Mouse (Mus musculus) lung, postnatal 0 days (tissue): ENCODE measurements at regions not wholly inside any gene's neighbourhood (a gene's known extent, or its start where the extent isn't known, plus 50 kb on each side); places are given as distances from the start of the nearest gene placed in this dataset.

Source experiments
- ATAC-seq: fragments of 200-750 bp; cut with Nextera tagmentation; 2 replicates; pipeline ENCODE4 v1.8.0; 2017; ENCODE audit warnings: moderate library complexity
- DNase-seq: peaks from one replicate; pipeline ENCODE4 v3.0.0-alpha.2; 2016; ENCODE audit warnings: low spot score
- H3K27ac ChIP-seq: fragments of 300-500 bp; sonication (generic); 2 replicates; pipeline ENCODE4 v1.5.1; 2014; ENCODE audit warnings: antibody characterized with exemption, mild to moderate bottlenecking, low read length, mixed read lengths
- H3K27me3 ChIP-seq: fragments of 300-500 bp; sonication (generic); replicated peaks from 2 replicates; pipeline ENCODE4 v1.6.1; 2014; ENCODE audit warnings: low read length, mixed read lengths; ENCODE audit not compliant: insufficient read depth
- H3K36me3 ChIP-seq: fragments of 300-500 bp; sonication (generic); 2 replicates; pipeline ENCODE4 v1.6.1; 2014; ENCODE audit warnings: low read length, mixed read lengths; ENCODE audit not compliant: insufficient read depth
- H3K4me1 ChIP-seq: fragments of 300-500 bp; sonication (generic); 2 replicates; pipeline ENCODE4 v1.6.1; 2014; ENCODE audit warnings: antibody characterized with exemption, low read depth, low read length, mixed read lengths; ENCODE audit not compliant: insufficient read depth
- H3K4me2 ChIP-seq: fragments of 300-500 bp; sonication (generic); replicated peaks from 2 replicates; pipeline ENCODE4 v1.6.1; 2014; ENCODE audit warnings: low read depth, mild to moderate bottlenecking, low read length, moderate library complexity, mixed read lengths
- H3K4me3 ChIP-seq: fragments of 300-500 bp; sonication (generic); 2 replicates; pipeline ENCODE4 v1.5.1; 2014; ENCODE audit warnings: low read depth, low read length
- H3K9ac ChIP-seq: fragments of 300-500 bp; sonication (generic); replicated peaks from 2 replicates; pipeline ENCODE4 v1.6.1; 2014; ENCODE audit warnings: low read depth, mild to moderate bottlenecking
- H3K9me3 ChIP-seq: fragments of 300-500 bp; sonication (generic); 2 replicates; pipeline ENCODE4 v1.6.1; 2016; ENCODE audit warnings: low read length, mixed read lengths
- CTCF ChIP-seq: IDR thresholded peaks from 2 replicates; pipeline ENCODE4 v1.5.1; 2016; ENCODE audit warnings: antibody characterized with exemption, mild to moderate bottlenecking
- EP300 ChIP-seq: IDR thresholded peaks from 2 replicates; pipeline ENCODE4 v1.6.1; 2016; ENCODE audit warnings: antibody characterized with exemption, mild to moderate bottlenecking, control low read depth
- WGBS: fragments of 180-500 bp; shearing (Covaris S2); extraction: QIAGEN DNeasy Blood & Tissue Kit; methylation state at CpG from one replicate; pipeline ENCODE4 v1.1.7; 2014; 5-methylcytosine and 5-hydroxymethylcytosine counted together

DNA sequence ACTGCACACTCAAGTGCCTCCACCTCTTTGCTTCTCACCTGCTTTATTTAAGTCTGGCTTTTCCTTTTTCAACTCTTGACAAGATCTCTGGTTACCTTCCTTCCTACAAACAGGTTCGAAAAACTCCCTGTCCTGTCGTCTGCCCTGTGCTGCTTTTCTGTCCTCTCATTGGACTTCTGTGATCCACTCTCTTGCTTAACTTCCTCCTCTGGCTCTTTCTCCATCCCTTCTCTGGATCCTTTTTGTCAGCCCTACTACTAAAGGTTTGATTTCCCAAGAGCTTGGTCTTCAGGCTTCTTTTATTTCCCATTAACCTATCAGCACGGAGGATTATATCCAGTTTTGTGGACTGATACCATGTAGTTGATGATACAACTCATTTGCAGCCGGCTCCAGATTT lies 149.8 kb downstream of the Satb1 start:
- WGBS, result 82% methylated on average over 4 of the region's 4 CpGs
- TF ChIP-seq CTCF, result no peak
- no peak for TF ChIP-seq EP300
- DNase-seq, result no peak
- Histone ChIP-seq H3K4me1 (no peaks in the 10 kb centered on the region), H3K36me3 (no peaks in the 10 kb centered on the region), H3K9me3 (no peaks in the 10 kb centered on the region), H3K27ac (no peak overlapping the region), H3K4me3 (no peak overlapping the region), H3K27me3 (no peaks in the 10 kb centered on the region), H3K9ac (no peak overlapping the region), H3K4me2 (no peak overlapping the region)
- ATAC-seq, result no peak

DNA sequence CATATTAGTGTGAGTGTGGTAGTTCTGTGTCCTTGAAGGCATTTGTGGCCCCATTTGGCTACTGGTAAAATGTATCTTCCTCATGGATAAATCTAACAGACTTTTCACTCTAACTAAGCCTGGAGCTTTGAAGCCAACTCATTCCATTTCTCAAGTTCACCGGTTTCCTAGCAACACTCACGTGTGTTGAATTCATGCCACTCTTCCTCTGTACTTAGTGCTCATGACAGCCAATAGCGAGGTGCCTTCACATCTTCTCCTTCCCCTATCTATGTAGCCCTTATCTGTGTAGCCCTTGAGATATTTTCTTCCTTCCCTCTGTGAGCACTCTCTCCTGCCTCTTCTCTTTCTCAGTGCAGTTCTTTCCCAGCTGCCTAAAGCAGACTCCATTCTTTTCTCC lies 150.7 kb downstream of the Satb1 start:
- no peaks in the 10 kb centered on the region for H3K4me1 ChIP-seq
- no peak overlapping the region for H3K27ac ChIP-seq
- no peaks in the 10 kb centered on the region for H3K36me3 ChIP-seq
- no peak for DNase-seq
- H3K4me3 ChIP-seq, result no peak overlapping the region
- 43% methylated on average over 3 of the region's 3 CpGs for WGBS
- no peak for ATAC-seq
- no peak overlapping the region for H3K9ac ChIP-seq
- H3K27me3 ChIP-seq, result no peaks in the 10 kb centered on the region
- H3K4me2 ChIP-seq, result no peak overlapping the region
- H3K9me3 ChIP-seq, result no peaks in the 10 kb centered on the region
- TF ChIP-seq CTCF (no peak), EP300 (no peak)

DNA sequence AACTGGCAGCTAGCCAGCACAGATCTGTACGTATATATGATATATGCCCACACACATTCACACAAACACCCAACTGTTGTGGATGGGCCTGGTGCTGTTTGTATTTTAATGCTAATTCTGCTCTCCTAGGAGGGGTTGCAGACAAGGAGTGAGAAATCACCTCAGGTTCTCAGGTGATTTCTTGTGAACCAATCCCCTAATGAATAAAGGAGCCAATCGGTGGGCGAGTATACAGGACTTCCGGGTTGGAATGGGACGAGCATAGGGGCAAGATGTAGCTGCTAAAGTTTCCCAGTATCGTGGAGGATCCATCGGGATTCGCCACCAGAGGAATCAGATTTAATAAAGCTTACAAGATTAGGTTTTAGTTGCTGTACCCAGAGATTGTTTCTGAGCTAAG lies 155.6 kb downstream of the Satb1 start:
- H3K27me3 ChIP-seq, result no peaks in the 10 kb centered on the region
- WGBS, result 87% methylated on average over 8 of the region's 8 CpGs
- no peak for DNase-seq
- no peak for ATAC-seq
- no peak overlapping the region for H3K4me2 ChIP-seq
- no peaks in the 10 kb centered on the region for H3K36me3 ChIP-seq
- no peaks in the 10 kb centered on the region for H3K4me1 ChIP-seq
- TF ChIP-seq CTCF (no peak), EP300 (no peak)
- no peaks in the 10 kb centered on the region for H3K9me3 ChIP-seq
- H3K9ac ChIP-seq, result no peak overlapping the region
- no peak overlapping the region for H3K4me3 ChIP-seq
- H3K27ac ChIP-seq, result no peak overlapping the region

DNA sequence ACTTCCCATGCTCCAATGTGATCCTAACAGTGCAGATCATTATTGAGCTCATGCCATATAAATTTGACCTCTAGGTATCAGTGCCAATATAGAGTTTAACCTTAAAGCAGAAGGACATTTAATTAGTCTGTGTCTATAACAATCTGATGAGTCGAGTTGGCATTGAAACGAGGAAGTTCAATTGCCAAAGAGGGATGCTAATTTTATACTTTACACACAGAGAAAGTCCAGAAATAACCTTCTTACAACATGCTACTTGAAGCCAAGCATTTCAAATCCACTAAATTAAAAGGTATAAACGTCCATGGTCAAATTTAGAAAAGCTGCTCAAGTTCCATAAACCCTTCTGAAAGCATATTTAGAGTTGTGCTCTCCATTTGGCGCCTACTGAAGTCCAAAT lies 174.7 kb downstream of the Satb1 start:
- WGBS, result 71% methylated on average over 4 of the region's 4 CpGs
- Histone ChIP-seq H3K27me3 (no peaks in the 10 kb centered on the region), H3K36me3 (no peaks in the 10 kb centered on the region), H3K9me3 (no peaks in the 10 kb centered on the region), H3K27ac (no peak overlapping the region), H3K4me3 (no peak overlapping the region), H3K4me2 (no peak overlapping the region), H3K9ac (no peak overlapping the region), H3K4me1 (no peaks in the 10 kb centered on the region)
- ATAC-seq (no peak), DNase-seq (no peak)
- TF ChIP-seq EP300, result no peak
- no peak for TF ChIP-seq CTCF

- ATAC-seq (no peak), DNase-seq (no peak)
- 68% methylated on average over 3 of the region's 3 CpGs for WGBS
- Histone ChIP-seq H3K27me3 (no peaks in the 10 kb centered on the region), H3K4me3 (no peak overlapping the region), H3K9me3 (no peaks in the 10 kb centered on the region), H3K27ac (no peak overlapping the region), H3K4me2 (no peak overlapping the region), H3K36me3 (no peaks in the 10 kb centered on the region), H3K4me1 (no peaks in the 10 kb centered on the region), H3K9ac (no peak overlapping the region)
- TF ChIP-seq CTCF, result no peak
Observed at GRCm38 (mm10) chr17:51653881-51654280, 179.2 kb downstream of the Satb1 start.

- Histone ChIP-seq H3K4me3 (no peak overlapping the region), H3K4me1 (no peaks in the 10 kb centered on the region), H3K36me3 (no peaks in the 10 kb centered on the region), H3K27ac (no peak overlapping the region), H3K9me3 (no peaks in the 10 kb centered on the region), H3K27me3 (no peaks in the 10 kb centered on the region), H3K4me2 (no peak overlapping the region), H3K9ac (no peak overlapping the region)
- TF ChIP-seq CTCF, result no peak
- no peak for TF ChIP-seq EP300
- 63% methylated on average over 2 of the region's 2 CpGs for WGBS
- no peak for ATAC-seq
- no peak for DNase-seq
Observed at GRCm38 (mm10) chr17:51651880-51652279, 181.2 kb downstream of the Satb1 start.

DNA sequence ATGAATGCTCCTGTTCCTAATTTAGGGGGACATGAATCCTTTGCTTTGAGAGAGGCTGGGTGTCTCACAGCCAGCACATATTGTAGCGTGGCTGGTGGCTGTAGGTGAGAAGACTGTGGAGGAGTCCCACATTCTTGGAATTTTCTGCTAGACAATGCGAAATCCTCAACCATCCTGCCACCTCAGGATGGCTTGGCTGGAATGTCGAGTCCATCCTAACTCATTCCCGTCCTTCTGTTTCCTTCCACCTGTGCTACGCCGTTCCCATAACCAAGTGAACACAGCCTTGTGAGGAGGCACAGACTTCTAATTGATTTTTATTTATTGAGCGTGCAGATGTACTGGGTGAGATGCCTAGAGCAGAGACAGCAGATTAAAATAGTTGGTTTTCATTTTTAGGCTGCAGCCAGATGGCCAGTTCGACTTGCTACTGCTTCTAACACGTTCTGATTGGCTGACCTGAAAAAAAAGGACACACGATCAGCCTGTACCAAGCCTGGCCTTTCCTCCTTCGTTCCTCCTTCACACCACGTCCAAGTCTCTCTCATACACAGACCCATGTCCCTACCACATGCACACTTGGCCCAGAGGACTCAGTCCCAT lies 183.8 kb downstream of the Satb1 start:
- 67% methylated on average over 12 of the region's 12 CpGs for WGBS
- no peaks in the 10 kb centered on the region for H3K4me1 ChIP-seq
- H3K27ac ChIP-seq, result no peak overlapping the region
- ATAC-seq (no peak), DNase-seq (no peak)
- no peak overlapping the region for H3K4me3 ChIP-seq
- no peaks in the 10 kb centered on the region for H3K9me3 ChIP-seq
- H3K36me3 ChIP-seq, result no peaks in the 10 kb centered on the region
- no peak overlapping the region for H3K9ac ChIP-seq
- no peak for TF ChIP-seq CTCF
- no peak for TF ChIP-seq EP300
- no peak overlapping the region for H3K4me2 ChIP-seq
- no peaks in the 10 kb centered on the region for H3K27me3 ChIP-seq
